In the genomic region with DNA sequence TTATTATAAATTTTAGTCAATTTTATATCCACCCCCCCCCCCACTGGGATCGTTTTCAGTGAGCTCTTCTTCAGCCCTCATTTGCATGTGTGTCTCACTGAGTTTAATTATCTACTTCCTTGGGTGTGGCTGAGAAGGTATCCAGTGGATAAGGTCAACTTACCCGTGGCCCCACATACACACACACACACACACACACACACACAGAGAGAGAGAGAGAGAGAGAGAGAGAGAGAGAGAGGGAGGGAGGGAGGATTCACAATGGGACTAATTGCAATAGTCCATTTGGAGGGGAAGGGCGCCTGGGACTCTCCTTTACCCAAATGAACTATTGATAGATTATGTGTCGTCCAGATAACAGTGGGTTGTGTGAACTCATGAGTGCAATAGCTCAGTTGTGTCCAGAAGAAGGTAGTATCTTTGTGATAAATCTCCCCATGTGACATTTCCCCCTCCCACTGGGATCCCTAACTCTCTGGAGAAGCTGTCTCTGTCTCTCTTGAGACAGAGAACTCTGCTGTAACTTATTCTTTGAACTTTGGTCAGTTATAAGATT, we compare ENCODE assay signal across 28 mouse cellular contexts.
"Had no signal": no experiment of that assay in that cellular context is flagged by ENCODE, and none has a peak within 500 bp of the region (broad histone marks: within the 10 kb centered on the region; RNA-seq: fewer than 3 reads in every experiment).

No protein-coding gene starts in this region.

- H3K9ac ChIP-seq: limb, embryonic 12.5 days; limb, embryonic 13.5 days; limb, embryonic 15.5 days; liver, embryonic 12.5 days; liver, embryonic 13.5 days; liver, embryonic 14.5 days; liver, embryonic 15.5 days; liver, postnatal 0 days; lung, embryonic 14.5 days; lung, embryonic 15.5 days; midbrain, embryonic 12.5 days; midbrain, embryonic 13.5 days; midbrain, embryonic 15.5 days; neural tube, embryonic 12.5 days had no signal

- H3K27ac ChIP-seq: limb, embryonic 10.5 days; limb, embryonic 12.5 days; limb, embryonic 13.5 days; limb, embryonic 15.5 days; liver, embryonic 12.5 days; liver, embryonic 13.5 days; liver, embryonic 14.5 days; liver, embryonic 15.5 days; lung, embryonic 15.5 days; macrophage; midbrain, embryonic 10.5 days; midbrain, embryonic 12.5 days; midbrain, embryonic 13.5 days; midbrain, embryonic 15.5 days; neural tube, embryonic 12.5 days had no signal

- DNase-seq: left cerebral cortex, postnatal 4 days; liver; liver, embryonic 13.5 days; liver, postnatal 0 days; lung, adult 18-20 months; lung, adult 2 months; lung, embryonic 14.5 days; lung, postnatal 10 days; lung, postnatal 14 days; lung, postnatal 36 days; lung, postnatal 4 days; midbrain, embryonic 14.5 days had no signal

- H3K4me1 ChIP-seq: limb, embryonic 15.5 days; liver, embryonic 15.5 days; lung, embryonic 15.5 days had no signal

- H3K27me3 ChIP-seq: limb, embryonic 13.5 days; limb, embryonic 15.5 days; liver, embryonic 12.5 days; liver, embryonic 13.5 days; liver, embryonic 15.5 days; lung, embryonic 15.5 days; megakaryocyte, embryonic 14.5 days; midbrain, embryonic 12.5 days; midbrain, embryonic 13.5 days; midbrain, embryonic 15.5 days; neural tube, embryonic 12.5 days had no signal

- H3K4me3 ChIP-seq: limb, embryonic 10.5 days; limb, embryonic 12.5 days; limb, embryonic 13.5 days; limb, embryonic 15.5 days; liver, embryonic 12.5 days; liver, embryonic 13.5 days; liver, embryonic 15.5 days; lung, embryonic 15.5 days; megakaryocyte, embryonic 14.5 days; midbrain, embryonic 10.5 days; midbrain, embryonic 12.5 days; midbrain, embryonic 13.5 days; midbrain, embryonic 15.5 days; myocyte; neural tube, embryonic 12.5 days had no signal

- H3K9me3 ChIP-seq: limb, embryonic 10.5 days; limb, embryonic 15.5 days; lung, embryonic 15.5 days; midbrain, embryonic 13.5 days; midbrain, embryonic 15.5 days had no signal

- H3K36me3 ChIP-seq: limb, embryonic 12.5 days; limb, embryonic 15.5 days; liver, embryonic 13.5 days; liver, embryonic 15.5 days; lung, embryonic 15.5 days; midbrain, embryonic 12.5 days; midbrain, embryonic 15.5 days; neural tube, embryonic 12.5 days had no signal
